Mouse (Mus musculus): ENCODE data around the gene Def8. TPM values are rescaled to one million over a fixed set of nuclear protein-coding genes. Genes with fewer than 3 reads are reported as not detected.

The Def8 gene
- 25.8 and 30.8 TPM in 2 replicates for polyA plus RNA-seq (2012; ENCODE audit: insufficient read depth, insufficient read length, missing spikeins)

DNA sequence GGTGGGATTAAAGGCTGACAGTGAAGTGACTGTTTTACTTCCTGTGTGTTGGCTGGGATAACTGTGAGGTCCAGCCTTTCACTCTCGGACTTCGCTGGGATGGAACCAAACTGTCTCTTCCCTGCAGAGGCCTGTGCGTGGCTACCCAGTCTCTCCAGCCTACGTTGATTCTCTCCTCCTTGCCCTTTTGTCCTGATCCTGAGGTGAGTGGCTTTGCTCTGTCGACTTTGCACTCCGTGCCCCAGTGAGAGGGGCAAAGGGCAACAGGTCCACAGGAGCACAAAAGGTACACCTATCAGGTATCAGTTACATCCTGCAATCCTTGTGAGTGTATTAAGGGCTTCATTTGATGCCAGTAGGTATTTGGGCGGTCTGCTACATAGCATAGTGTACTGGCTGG is at the start of gene Def8:
Gene Def8 (plus strand): TSS at position 87 of the 400 bp plus-strand sequence.
- no peak within 1 kb of the TSS for H3K4me3 ChIP-seq (ENCODE audit: insufficient read depth, low read length)
- H3K4me1 ChIP-seq (ENCODE audit: control insufficient read depth, insufficient read depth, low read length) = no peaks in the 10 kb centered on the region
- TF ChIP-seq POLR2A (IDR thresholded peaks at IDR 0.05; ENCODE audit: borderline replicate concordance, low read depth, low read length) (no peak), CTCF (IDR thresholded peaks at IDR 0.05; ENCODE audit: low read depth, low read length) (no peak)
- H3K27ac ChIP-seq (ENCODE audit: insufficient read depth, low read depth, low read length) = no peak within 1 kb of the TSS

- peaks cover 8% of the 10 kb centered on the region; the same call in 1 of the 2 replicates for H3K4me1 ChIP-seq (ENCODE audit: control insufficient read depth, insufficient read depth, low read length)
- H3K27ac ChIP-seq (ENCODE audit: insufficient read depth, low read depth, low read length) = peak overlapping the region; percentile 93
- no peak for TF ChIP-seq CTCF (IDR thresholded peaks at IDR 0.05; ENCODE audit: low read depth, low read length)
- no peak for TF ChIP-seq POLR2A (IDR thresholded peaks at IDR 0.05; ENCODE audit: borderline replicate concordance, low read depth, low read length)
- H3K4me3 ChIP-seq (ENCODE audit: insufficient read depth, low read length) = peak overlapping the region; percentile 94
Measured at GRCm38 (mm10) chr8:123374239-123374578, 49.1 kb upstream of the Def8 start.

DNA sequence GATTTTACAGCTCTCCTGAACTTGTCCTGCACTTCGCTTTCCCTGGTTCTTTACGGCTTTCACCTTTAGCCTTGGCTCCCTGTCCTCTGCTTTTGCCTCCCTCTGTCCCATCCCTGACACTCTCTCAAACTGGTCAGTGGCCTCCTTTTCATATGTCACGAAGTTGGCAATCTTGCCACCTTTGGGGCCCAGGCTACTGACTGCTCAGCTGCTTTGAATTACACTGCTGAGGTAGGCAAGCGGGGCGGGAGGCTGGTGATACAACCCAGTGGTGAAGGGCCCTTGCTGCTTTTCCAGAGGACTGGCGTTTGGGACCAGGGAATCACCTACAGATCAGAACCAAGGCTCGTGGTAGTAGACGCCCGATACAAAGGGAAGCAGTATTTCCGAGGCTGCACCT is 47.6 kb upstream of the Def8 start:
- peaks cover 8% of the 10 kb centered on the region; the same call in 1 of the 2 replicates for H3K4me1 ChIP-seq (ENCODE audit: control insufficient read depth, insufficient read depth, low read length)
- no peak for TF ChIP-seq CTCF (IDR thresholded peaks at IDR 0.05; ENCODE audit: low read depth, low read length)
- no peak for TF ChIP-seq POLR2A (IDR thresholded peaks at IDR 0.05; ENCODE audit: borderline replicate concordance, low read depth, low read length)
- H3K27ac ChIP-seq (ENCODE audit: insufficient read depth, low read depth, low read length) = no peak overlapping the region
- H3K4me3 ChIP-seq (ENCODE audit: insufficient read depth, low read length) = no peak overlapping the region

DNA sequence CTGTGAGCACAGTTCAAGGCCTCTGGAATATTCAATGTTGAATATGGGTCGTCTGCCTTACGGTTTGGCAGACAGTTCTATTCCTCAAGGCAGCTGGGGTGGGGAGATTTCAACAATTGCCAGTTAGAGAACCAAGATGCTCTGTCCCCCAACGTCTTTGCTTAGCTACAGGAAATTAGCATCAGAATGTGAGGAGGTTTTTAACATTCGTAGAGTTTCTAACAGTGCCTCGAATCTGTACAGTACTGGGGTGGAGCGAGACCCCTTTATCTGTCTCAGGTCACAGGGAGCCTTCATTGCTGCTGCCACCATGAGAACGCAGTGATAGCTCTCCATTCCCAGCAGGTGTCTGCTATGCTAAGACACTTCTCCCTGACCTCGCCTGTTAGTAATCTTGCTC is 47.2 kb upstream of the Def8 start:
- TF ChIP-seq POLR2A (IDR thresholded peaks at IDR 0.05; ENCODE audit: borderline replicate concordance, low read depth, low read length) (no peak), CTCF (IDR thresholded peaks at IDR 0.05; ENCODE audit: low read depth, low read length) (no peak)
- Histone ChIP-seq H3K27ac (ENCODE audit: insufficient read depth, low read depth, low read length) (no peak overlapping the region), H3K4me3 (ENCODE audit: insufficient read depth, low read length) (no peak overlapping the region), H3K4me1 (ENCODE audit: control insufficient read depth, insufficient read depth, low read length) (peaks cover 8% of the 10 kb centered on the region; the same call in 1 of the 2 replicates)

GRCm38 (mm10) chr8:123381711-123382110 is 41.6 kb upstream of the Def8 start:
- TF ChIP-seq POLR2A (IDR thresholded peaks at IDR 0.05; ENCODE audit: borderline replicate concordance, low read depth, low read length) (no peak), CTCF (IDR thresholded peaks at IDR 0.05; ENCODE audit: low read depth, low read length) (no peak)
- Histone ChIP-seq H3K4me1 (ENCODE audit: control insufficient read depth, insufficient read depth, low read length) (peaks cover 16% of the 10 kb centered on the region), H3K4me3 (ENCODE audit: insufficient read depth, low read length) (no peak overlapping the region), H3K27ac (ENCODE audit: insufficient read depth, low read depth, low read length) (no peak overlapping the region)

- Histone ChIP-seq H3K4me3 (ENCODE audit: insufficient read depth, low read length) (no peak overlapping the region), H3K4me1 (ENCODE audit: control insufficient read depth, insufficient read depth, low read length) (peaks cover 16% of the 10 kb centered on the region), H3K27ac (ENCODE audit: insufficient read depth, low read depth, low read length) (no peak overlapping the region)
- TF ChIP-seq CTCF (IDR thresholded peaks at IDR 0.05; ENCODE audit: low read depth, low read length) = no peak
- no peak for TF ChIP-seq POLR2A (IDR thresholded peaks at IDR 0.05; ENCODE audit: borderline replicate concordance, low read depth, low read length)
Measured at GRCm38 (mm10) chr8:123382516-123382915, 40.8 kb upstream of the Def8 start.

DNA sequence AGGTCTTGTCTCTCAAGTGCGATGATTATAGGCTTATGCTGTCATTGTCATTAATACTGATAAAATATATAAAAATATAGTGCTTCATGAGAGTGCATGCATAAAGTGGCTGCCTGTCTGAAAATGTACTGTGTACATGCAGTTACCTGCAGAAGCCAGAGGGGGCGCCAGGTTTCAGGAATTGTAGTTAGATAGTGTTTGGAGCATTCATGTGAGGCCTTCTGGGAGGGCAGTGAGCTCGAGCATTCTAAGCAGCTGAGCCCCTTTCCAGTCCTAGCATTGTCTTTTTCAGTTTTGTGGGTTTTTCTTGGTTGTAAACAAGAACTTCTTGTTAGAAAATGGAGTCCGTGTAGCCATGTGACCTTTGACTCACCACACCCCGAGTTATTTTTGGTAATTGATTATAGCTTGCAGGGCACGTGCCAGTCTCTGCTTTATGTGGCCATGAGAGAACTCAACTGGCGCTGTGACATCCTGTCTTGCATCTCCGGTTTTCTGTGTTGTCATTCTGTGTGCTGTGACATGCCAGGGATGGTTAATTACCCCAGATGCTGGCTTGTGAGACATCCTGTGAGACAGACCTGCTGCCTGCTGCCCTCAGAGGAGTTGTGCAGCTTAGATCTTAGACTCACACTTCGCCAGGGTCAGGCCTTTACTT is 38.3 kb upstream of the Def8 start:
- TF ChIP-seq POLR2A (IDR thresholded peaks at IDR 0.05; ENCODE audit: borderline replicate concordance, low read depth, low read length) = no peak
- peak; percentile 80 for TF ChIP-seq CTCF (IDR thresholded peaks at IDR 0.05; ENCODE audit: low read depth, low read length)
- H3K27ac ChIP-seq (ENCODE audit: insufficient read depth, low read depth, low read length) = peak overlapping the region; percentile 88
- no peak overlapping the region for H3K4me3 ChIP-seq (ENCODE audit: insufficient read depth, low read length)
- H3K4me1 ChIP-seq (ENCODE audit: control insufficient read depth, insufficient read depth, low read length) = peaks cover 16% of the 10 kb centered on the region

- Histone ChIP-seq H3K4me3 (ENCODE audit: insufficient read depth, low read length) (no peak overlapping the region), H3K27ac (ENCODE audit: insufficient read depth, low read depth, low read length) (no peak overlapping the region), H3K4me1 (ENCODE audit: control insufficient read depth, insufficient read depth, low read length) (peaks cover 16% of the 10 kb centered on the region)
- no peak for TF ChIP-seq CTCF (IDR thresholded peaks at IDR 0.05; ENCODE audit: low read depth, low read length)
- no peak for TF ChIP-seq POLR2A (IDR thresholded peaks at IDR 0.05; ENCODE audit: borderline replicate concordance, low read depth, low read length)
Measured at GRCm38 (mm10) chr8:123387041-123387440, 36.3 kb upstream of the Def8 start.

- H3K27ac ChIP-seq (ENCODE audit: insufficient read depth, low read depth, low read length) = no peak overlapping the region
- TF ChIP-seq POLR2A (IDR thresholded peaks at IDR 0.05; ENCODE audit: borderline replicate concordance, low read depth, low read length) = no peak
- TF ChIP-seq CTCF (IDR thresholded peaks at IDR 0.05; ENCODE audit: low read depth, low read length) = no peak
- H3K4me1 ChIP-seq (ENCODE audit: control insufficient read depth, insufficient read depth, low read length) = peaks cover 16% of the 10 kb centered on the region
- H3K4me3 ChIP-seq (ENCODE audit: insufficient read depth, low read length) = no peak overlapping the region
Measured at GRCm38 (mm10) chr8:123387801-123388200, 35.5 kb upstream of the Def8 start.

GRCm38 (mm10) chr8:123389026-123389425 is 34.3 kb upstream of the Def8 start:
- no peak overlapping the region for H3K27ac ChIP-seq (ENCODE audit: insufficient read depth, low read depth, low read length)
- TF ChIP-seq CTCF (IDR thresholded peaks at IDR 0.05; ENCODE audit: low read depth, low read length) = no peak
- TF ChIP-seq POLR2A (IDR thresholded peaks at IDR 0.05; ENCODE audit: borderline replicate concordance, low read depth, low read length) = no peak
- peaks cover 16% of the 10 kb centered on the region for H3K4me1 ChIP-seq (ENCODE audit: control insufficient read depth, insufficient read depth, low read length)
- H3K4me3 ChIP-seq (ENCODE audit: insufficient read depth, low read length) = no peak overlapping the region

Measured in bone marrow macrophage, adult 2 months (primary cell).